Mouse (Mus musculus): Measurements from ENCODE around the gene Vmn1r2. TPM values are rescaled to one million over a fixed set of nuclear protein-coding genes. Genes with fewer than 3 reads are reported as not detected.
"Not testable (repeated sequence)": the region's sequence is repeated elsewhere in the genome, so short reads cannot be mapped to it uniquely, and the experiment has no call there.

The Vmn1r2 gene
- not detected in 2 replicates for polyA plus RNA-seq (2016; fragmentation: Nextera tagmentation; extraction: Ambion mirVana)

GRCm38 (mm10) chr4:3167020-3167419 is at the start of gene Vmn1r2:
Gene Vmn1r2, plus strand, starts transcription at chr4:3167320.
- ATAC-seq (ENCODE audit: insufficient number of reproducible peaks, low FRiP score); H3K4me3 ChIP-seq: not testable (repeated sequence)
- WGBS, result no CpG with 5 or more reads among the region's 1 CpGs

GRCm38 (mm10) chr4:3147926-3148325 is 19.2 kb upstream of the Vmn1r2 start:
- H3K9me3 ChIP-seq (replicated peaks); H3K4me1 ChIP-seq (replicated peaks); H3K4me3 ChIP-seq; H3K27ac ChIP-seq (ENCODE audit: poor library complexity, severe bottlenecking); H3K27me3 ChIP-seq (replicated peaks); ATAC-seq (ENCODE audit: insufficient number of reproducible peaks, low FRiP score); H3K4me2 ChIP-seq; H3K36me3 ChIP-seq; H3K9ac ChIP-seq: not testable (repeated sequence)
- WGBS, result 24% methylated on average over 2 of the region's 3 CpGs

More at GRCm38 (mm10) chr4:3167020-3167419, at the start of gene Vmn1r2:
- H3K27me3 ChIP-seq (replicated peaks); H3K4me2 ChIP-seq; H3K9ac ChIP-seq; H3K36me3 ChIP-seq; H3K27ac ChIP-seq (ENCODE audit: poor library complexity, severe bottlenecking); H3K4me1 ChIP-seq (replicated peaks): not testable (repeated sequence)
- H3K9me3 ChIP-seq (replicated peaks), result peaks cover 18% of the 10 kb centered on the region

GRCm38 (mm10) chr4:3153320-3153719 is 13.8 kb upstream of the Vmn1r2 start:
- H3K4me3 ChIP-seq; H3K9me3 ChIP-seq (replicated peaks); H3K4me2 ChIP-seq; H3K36me3 ChIP-seq; ATAC-seq (ENCODE audit: insufficient number of reproducible peaks, low FRiP score); H3K27ac ChIP-seq (ENCODE audit: poor library complexity, severe bottlenecking); H3K27me3 ChIP-seq (replicated peaks); H3K9ac ChIP-seq; H3K4me1 ChIP-seq (replicated peaks): not testable (repeated sequence)
- whole genome bisulfite sequencing, result 68% methylated on average over 2 of the region's 2 CpGs

- H3K9me3 ChIP-seq (replicated peaks), result peaks cover 18% of the 10 kb centered on the region
- not testable (repeated sequence) for H3K9ac ChIP-seq; H3K27ac ChIP-seq (ENCODE audit: poor library complexity, severe bottlenecking); H3K36me3 ChIP-seq; H3K4me3 ChIP-seq; H3K4me2 ChIP-seq; ATAC-seq (ENCODE audit: insufficient number of reproducible peaks, low FRiP score); H3K4me1 ChIP-seq (replicated peaks); H3K27me3 ChIP-seq (replicated peaks)
These were observed 2.7 kb upstream of the Vmn1r2 start for GRCm38 (mm10) chr4:3164429-3164828.

GRCm38 (mm10) chr4:3165046-3165445 is 2.1 kb upstream of the Vmn1r2 start:
- 83% methylated on average over 4 of the region's 4 CpGs for WGBS
- H3K27me3 ChIP-seq (replicated peaks), result no peaks in the 10 kb centered on the region
- H3K9ac ChIP-seq, result no peak overlapping the region
- H3K4me1 ChIP-seq (replicated peaks), result no peaks in the 10 kb centered on the region
- no peaks in the 10 kb centered on the region for H3K36me3 ChIP-seq
- H3K9me3 ChIP-seq (replicated peaks), result peaks cover 18% of the 10 kb centered on the region
- H3K4me2 ChIP-seq, result no peak overlapping the region
- ATAC-seq (ENCODE audit: insufficient number of reproducible peaks, low FRiP score), result 0 out of 2 replicates have a peak, but pooled peaks have one; percentile 71
- no peak overlapping the region for H3K4me3 ChIP-seq
- no peak overlapping the region for H3K27ac ChIP-seq (ENCODE audit: poor library complexity, severe bottlenecking)

- not testable (repeated sequence) for H3K9ac ChIP-seq; H3K4me3 ChIP-seq; H3K4me1 ChIP-seq (replicated peaks); H3K27ac ChIP-seq (ENCODE audit: poor library complexity, severe bottlenecking); H3K36me3 ChIP-seq; H3K4me2 ChIP-seq; ATAC-seq (ENCODE audit: insufficient number of reproducible peaks, low FRiP score); H3K27me3 ChIP-seq (replicated peaks)
- H3K9me3 ChIP-seq (replicated peaks), result peaks cover 40% of the 10 kb centered on the region
- WGBS, result 72% methylated on average over 4 of the region's 4 CpGs
These were observed 7.5 kb downstream of the Vmn1r2 start for GRCm38 (mm10) chr4:3174586-3174985.

- H3K4me3 ChIP-seq; ATAC-seq (ENCODE audit: insufficient number of reproducible peaks, low FRiP score); H3K27ac ChIP-seq (ENCODE audit: poor library complexity, severe bottlenecking); H3K4me2 ChIP-seq; H3K27me3 ChIP-seq (replicated peaks); H3K9ac ChIP-seq; H3K4me1 ChIP-seq (replicated peaks); H3K36me3 ChIP-seq: not testable (repeated sequence)
- peaks cover 50% of the 10 kb centered on the region for H3K9me3 ChIP-seq (replicated peaks)
- 85% methylated on average over 7 of the region's 8 CpGs for WGBS
These were observed 8.6 kb downstream of the Vmn1r2 start for GRCm38 (mm10) chr4:3175756-3176155.

GRCm38 (mm10) chr4:3176195-3176594 is 9.1 kb downstream of the Vmn1r2 start:
- peaks cover 52% of the 10 kb centered on the region for H3K9me3 ChIP-seq (replicated peaks)
- WGBS, result 89% methylated on average over 6 of the region's 6 CpGs
- not testable (repeated sequence) for H3K27me3 ChIP-seq (replicated peaks)

GRCm38 (mm10) chr4:3176746-3177490 is 9.8 kb downstream of the Vmn1r2 start:
- not testable (repeated sequence) for H3K9ac ChIP-seq; H3K27me3 ChIP-seq (replicated peaks); H3K4me2 ChIP-seq; H3K4me3 ChIP-seq; H3K4me1 ChIP-seq (replicated peaks); H3K36me3 ChIP-seq; H3K27ac ChIP-seq (ENCODE audit: poor library complexity, severe bottlenecking); ATAC-seq (ENCODE audit: insufficient number of reproducible peaks, low FRiP score)
- peaks cover 54% of the 10 kb centered on the region for H3K9me3 ChIP-seq (replicated peaks)
- WGBS, result 79% methylated on average over 10 of the region's 10 CpGs

More at GRCm38 (mm10) chr4:3176195-3176594, 9.1 kb downstream of the Vmn1r2 start:
- H3K36me3 ChIP-seq; H3K4me3 ChIP-seq; H3K9ac ChIP-seq; H3K4me2 ChIP-seq; H3K27ac ChIP-seq (ENCODE audit: poor library complexity, severe bottlenecking); H3K4me1 ChIP-seq (replicated peaks); ATAC-seq (ENCODE audit: insufficient number of reproducible peaks, low FRiP score): not testable (repeated sequence)

- WGBS, result 92% methylated on average over 1 of the region's 1 CpGs
These were observed 18.1 kb downstream of the Vmn1r2 start, which contains the start of gene Vmn1r3 for GRCm38 (mm10) chr4:3185258-3185657. Gene Vmn1r3, minus strand, starts transcription at chr4:3185358.

GRCm38 (mm10) chr4:3209643-3210217 is 42.6 kb downstream of the Vmn1r2 start:
- ATAC-seq (ENCODE audit: insufficient number of reproducible peaks, low FRiP score); H3K9ac ChIP-seq; H3K27me3 ChIP-seq (replicated peaks); H3K9me3 ChIP-seq (replicated peaks); H3K4me2 ChIP-seq; H3K36me3 ChIP-seq; H3K4me3 ChIP-seq; H3K4me1 ChIP-seq (replicated peaks); H3K27ac ChIP-seq (ENCODE audit: poor library complexity, severe bottlenecking): not testable (repeated sequence)
- 39% methylated on average over 1 of the region's 1 CpGs for WGBS

More at GRCm38 (mm10) chr4:3185258-3185657, 18.1 kb downstream of the Vmn1r2 start, which contains the start of gene Vmn1r3:
- not testable (repeated sequence) for H3K9ac ChIP-seq; H3K27me3 ChIP-seq (replicated peaks); H3K4me3 ChIP-seq; H3K36me3 ChIP-seq; H3K4me1 ChIP-seq (replicated peaks); H3K4me2 ChIP-seq; ATAC-seq (ENCODE audit: insufficient number of reproducible peaks, low FRiP score); H3K9me3 ChIP-seq (replicated peaks); H3K27ac ChIP-seq (ENCODE audit: poor library complexity, severe bottlenecking)
